Mouse (Mus musculus) hindlimb bud, embryonic 11.5 days (tissue): Measurements from ENCODE around the gene Dpp9.

Source experiments
- DNase-seq: peaks from one replicate; pipeline ENCODE4 v3.0.0-alpha.2; 2012; ENCODE audit warnings: low read depth, low spot score; ENCODE audit errors: extremely low spot score

Gene Dpp9

GRCm38 (mm10) chr17:56233389-56233788, 14.7 kb upstream of the Dpp9 start:
- DNase-seq, result no peak

GRCm38 (mm10) chr17:56229943-56230342, 11.2 kb upstream of the Dpp9 start:
- DNase-seq, result no peak

DNA sequence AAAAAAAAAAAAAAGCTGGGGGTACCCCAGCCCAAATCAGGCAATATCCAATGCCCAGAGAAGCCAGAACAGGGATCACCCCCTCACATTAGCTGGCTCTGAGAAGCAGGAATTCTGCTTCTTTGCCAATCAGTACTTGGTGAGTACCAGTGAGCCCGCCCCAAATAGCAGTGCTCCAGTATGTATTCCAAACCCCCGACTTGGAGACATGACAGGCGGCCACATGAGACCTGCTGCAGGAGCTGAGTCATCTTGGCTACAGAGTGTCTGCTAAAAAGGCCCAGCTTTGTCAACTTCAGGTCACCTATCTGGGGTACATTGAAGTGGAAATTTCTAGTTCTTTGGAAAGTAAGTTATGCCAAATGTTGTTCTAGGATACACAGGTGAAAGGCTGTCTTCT, 7.9 kb upstream of the Dpp9 start:
- DNase-seq, result no peak

DNA sequence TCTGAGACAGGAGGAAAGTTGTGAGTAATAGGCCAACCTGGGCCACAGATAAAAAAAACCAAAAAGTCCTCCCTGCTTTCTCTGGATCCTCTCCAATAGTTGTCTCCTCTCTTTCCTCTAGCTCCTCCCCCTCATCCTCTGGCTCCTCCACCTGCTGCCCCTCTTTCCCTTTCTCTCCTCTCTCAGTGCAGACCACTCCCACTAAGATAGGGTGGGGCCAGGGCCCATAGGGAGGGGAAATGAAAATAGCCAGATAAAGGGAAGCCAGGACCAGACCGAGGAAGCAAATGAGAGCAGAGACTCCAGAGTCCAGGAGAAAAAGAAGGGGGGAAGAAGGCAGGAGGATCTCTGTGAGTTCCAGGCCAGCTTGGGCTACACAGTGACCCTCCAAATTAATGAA, 6.2 kb upstream of the Dpp9 start:
- DNase-seq, result no peak

DNA sequence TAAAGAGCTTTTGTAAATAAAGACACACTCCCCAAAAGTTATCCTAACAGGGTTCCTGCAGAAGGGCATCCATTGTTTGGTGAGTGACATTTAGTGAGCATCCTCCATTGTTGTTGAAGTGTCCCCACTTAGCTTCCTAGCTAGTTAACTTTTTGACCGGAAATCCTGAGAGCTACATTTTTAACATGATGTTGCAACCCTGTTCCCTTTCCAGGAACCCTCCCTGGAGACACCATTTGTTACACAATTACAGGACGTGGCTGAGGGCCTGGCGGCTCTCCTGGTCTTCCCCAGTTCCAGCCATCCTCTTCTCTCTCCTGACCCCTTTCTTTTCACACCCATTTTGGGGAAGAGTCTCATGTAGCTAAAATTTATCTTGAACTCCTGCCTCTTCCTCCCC, 1.1 kb upstream of the Dpp9 start:
- DNase-seq, result no peak

- no peak for DNase-seq
These were observed 546 bp upstream of the Dpp9 start for GRCm38 (mm10) chr17:56219251-56219650.

DNA sequence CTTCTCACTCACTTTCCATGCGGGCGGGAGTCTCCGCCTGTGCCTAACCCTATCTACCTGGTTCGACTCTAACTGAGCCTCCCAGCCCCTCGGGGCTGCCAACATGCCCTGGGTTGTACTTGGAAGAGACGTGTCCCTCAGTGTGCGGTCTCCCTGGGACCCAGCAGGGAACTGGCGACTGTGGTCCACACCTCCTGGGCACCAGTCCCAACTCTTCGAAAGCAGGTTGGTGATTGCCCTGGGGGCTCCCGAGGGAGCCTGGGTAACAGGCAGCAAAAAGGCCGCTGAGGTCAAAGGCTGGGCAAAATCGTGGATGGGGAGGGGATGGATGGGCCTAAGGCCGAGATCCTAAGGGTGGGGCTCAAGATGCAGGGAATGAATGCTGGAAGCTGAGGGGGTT, 1.0 kb downstream of the Dpp9 start:
- DNase-seq, result no peak

GRCm38 (mm10) chr17:56214229-56214628, 4.5 kb downstream of the Dpp9 start:
- no peak for DNase-seq

GRCm38 (mm10) chr17:56212676-56213075, 6.0 kb downstream of the Dpp9 start:
- DNase-seq, result no peak

GRCm38 (mm10) chr17:56211090-56211489, 7.6 kb downstream of the Dpp9 start:
- no peak for DNase-seq

- no peak for DNase-seq
These were observed 9.9 kb downstream of the Dpp9 start for GRCm38 (mm10) chr17:56208821-56209220.

DNA sequence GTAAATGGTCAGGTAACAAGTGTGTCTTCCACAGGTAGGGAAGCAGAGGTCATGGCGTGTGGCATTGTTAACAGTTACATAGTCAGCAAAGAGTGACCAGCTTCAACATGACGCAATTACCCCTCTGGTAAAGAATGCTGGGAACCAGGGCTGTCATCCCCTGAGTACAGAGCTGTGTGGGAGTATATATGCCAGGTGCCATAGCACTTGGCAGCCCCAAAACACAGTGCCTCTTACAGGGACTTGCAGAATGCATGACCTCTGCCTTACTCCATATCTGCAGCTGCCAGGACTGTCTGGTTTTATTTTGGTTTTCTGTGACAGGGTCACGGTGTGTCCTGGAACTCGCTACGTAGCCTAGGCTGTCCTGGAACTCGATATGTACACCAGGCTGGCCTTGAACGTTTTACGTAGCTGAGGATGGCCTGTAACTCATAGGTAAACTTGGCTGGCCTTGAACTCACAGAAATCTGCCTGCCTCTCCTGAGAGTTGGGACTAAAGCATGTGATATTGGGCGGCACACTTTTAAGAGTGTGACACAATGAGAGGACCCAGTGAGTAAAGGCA, 10.7 kb downstream of the Dpp9 start:
- DNase-seq, result no peak

- no peak for DNase-seq
These were observed 11.6 kb downstream of the Dpp9 start for GRCm38 (mm10) chr17:56206986-56207674.

- DNase-seq, result no peak
These were observed 12.3 kb downstream of the Dpp9 start for GRCm38 (mm10) chr17:56206276-56206884.

DNA sequence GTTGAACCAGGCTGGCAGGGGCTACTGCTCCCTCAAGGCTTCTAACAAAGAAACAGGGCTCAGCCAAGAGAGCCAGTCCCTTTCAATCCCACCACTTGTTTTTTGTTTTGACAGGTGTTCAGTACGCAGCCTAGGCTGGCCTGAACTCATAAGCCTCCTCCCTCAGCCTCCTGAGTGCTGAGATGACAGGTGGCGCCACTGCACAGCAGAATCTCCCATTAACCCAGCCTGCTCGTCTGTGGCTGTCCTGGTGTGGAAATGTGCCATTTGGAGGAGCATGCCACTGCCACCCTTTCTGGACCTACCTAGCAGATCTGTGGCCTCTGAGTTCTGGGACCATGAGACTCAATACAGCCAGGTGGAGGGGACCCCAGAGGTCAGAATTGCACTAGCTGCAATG, 15.0 kb downstream of the Dpp9 start:
- DNase-seq, result no peak

- no peak for DNase-seq
These were observed 16.2 kb downstream of the Dpp9 start for GRCm38 (mm10) chr17:56202476-56202875.

DNA sequence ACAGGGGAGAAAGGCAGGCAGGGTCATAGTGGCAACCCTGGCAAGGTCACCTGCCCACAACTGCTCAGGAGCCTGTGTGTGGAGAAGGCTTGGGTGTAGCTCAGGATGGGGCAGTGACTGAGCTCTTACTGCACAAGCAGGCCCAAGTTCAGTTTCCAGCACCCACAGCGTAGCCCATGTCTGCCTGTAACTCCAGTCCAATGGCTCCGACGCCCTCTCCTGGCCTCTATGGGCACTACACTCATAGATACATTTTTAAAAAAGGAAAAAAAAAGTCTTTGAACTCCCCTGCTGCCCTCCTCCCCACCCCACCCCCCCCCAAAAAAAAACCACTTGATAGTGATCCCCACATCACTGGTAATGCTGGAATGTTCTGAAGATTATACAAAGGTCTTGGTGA, 17.1 kb downstream of the Dpp9 start:
- no peak for DNase-seq

DNA sequence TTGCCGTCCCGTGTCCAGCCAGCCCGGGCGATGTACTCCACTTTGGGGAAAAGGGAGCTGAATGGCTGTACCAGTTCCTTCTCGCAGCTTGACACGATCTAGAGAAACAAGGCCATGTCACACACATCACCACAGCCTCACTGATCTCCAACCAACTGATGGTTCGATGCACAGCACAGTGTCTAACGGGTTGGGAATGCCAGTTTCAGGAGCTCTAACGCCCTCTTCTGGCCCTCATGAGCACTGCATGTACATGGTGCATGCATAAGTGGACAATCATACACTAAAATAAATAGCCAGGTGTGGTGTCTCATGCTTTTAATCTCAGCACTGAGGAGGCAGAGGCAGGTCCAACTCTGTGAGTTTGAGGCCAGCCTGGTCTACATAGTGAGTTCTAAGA, 18.1 kb downstream of the Dpp9 start:
- no peak for DNase-seq

GRCm38 (mm10) chr17:56196860-56197259, 21.8 kb downstream of the Dpp9 start:
- DNase-seq, result no peak

DNA sequence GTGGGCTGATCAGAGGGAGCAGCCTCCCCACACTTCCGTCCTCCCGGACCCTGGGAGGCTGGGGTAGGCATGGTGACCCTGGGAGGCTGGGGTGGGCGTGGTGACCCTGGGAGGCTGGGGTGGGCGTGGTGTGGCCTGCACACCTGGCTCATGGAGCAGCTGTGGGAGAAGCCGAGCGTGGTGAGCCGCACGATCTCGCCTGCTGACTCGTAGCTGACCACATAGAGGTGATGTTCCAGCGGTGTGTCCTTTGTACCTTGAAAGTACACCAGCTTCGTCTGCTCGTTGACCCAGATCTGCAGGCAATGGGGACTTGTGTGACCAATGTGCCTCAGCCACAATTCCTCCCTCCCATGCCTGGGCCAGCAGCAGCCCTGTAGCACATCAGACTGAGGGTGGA, 23.9 kb downstream of the Dpp9 start:
- DNase-seq, result no peak

DNA sequence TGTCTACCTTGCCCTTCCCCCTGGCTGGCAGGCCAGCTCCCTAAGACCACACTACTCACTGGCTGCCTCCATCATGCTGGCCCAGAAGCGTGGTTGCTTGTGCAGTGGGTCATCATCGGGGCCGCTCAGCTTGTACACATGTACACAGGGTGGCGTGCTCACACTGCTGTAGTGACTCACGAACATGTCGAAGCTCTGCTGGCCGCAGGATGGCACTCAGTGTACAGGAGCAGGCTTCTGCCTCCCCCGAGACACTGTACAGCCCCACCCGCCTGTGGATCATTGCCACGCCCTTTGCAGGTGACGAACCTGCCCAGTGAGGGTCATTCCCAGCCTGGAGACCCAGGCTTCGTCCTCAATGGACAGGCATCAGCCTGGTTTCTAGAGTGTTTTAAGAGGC, 24.3 kb downstream of the Dpp9 start:
- DNase-seq, result no peak

DNA sequence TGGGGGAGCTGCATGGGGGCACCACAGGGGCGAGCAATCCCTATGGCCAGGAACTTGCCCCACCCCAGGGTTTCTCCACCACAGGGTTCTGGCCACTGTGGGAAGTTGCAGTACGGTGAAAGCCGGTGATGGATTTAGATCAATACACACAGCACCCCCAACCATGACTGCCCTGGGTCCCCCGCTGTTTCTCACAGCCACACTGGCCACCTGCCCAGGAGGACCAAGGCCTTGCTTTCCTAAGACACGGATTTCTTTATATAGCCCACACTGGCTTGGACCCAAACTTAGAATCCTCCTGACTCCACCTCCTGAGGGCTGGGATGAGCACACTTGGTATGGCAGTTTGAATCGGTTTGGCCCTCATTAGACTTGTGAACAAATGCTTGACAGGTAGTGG, 27.4 kb downstream of the Dpp9 start:
- no peak for DNase-seq
